Comparison of ENCODE assay signal across 8 mouse cellular contexts in genomic region chr16:17110771-17111743, GRCm38 (mm10). TPM values are rescaled to one million over a fixed set of nuclear protein-coding genes. Genes with fewer than 3 reads are reported as not detected.
DNase-seq lines count a peak whose midpoint lies in the region; ATAC-seq and TF ChIP-seq lines count a peak whose summit lies in the region.

Gene Ppil2 (minus strand): TSS chr16:17111257.

- H3K9ac ChIP-seq in lung, postnatal 0 days (replicated peaks; ENCODE audit: low read depth) = peak within 1 kb of the TSS; percentile 77

- no peaks in the 10 kb centered on the region for H3K27me3 ChIP-seq in hindbrain, embryonic 10.5 days (ENCODE audit: insufficient read depth, poor library complexity, severe bottlenecking)
- no peaks in the 10 kb centered on the region for H3K27me3 ChIP-seq in lung, postnatal 0 days (replicated peaks; ENCODE audit: insufficient read depth, low read length)

- H3K4me1 ChIP-seq in hindbrain, embryonic 10.5 days (replicated peaks) = peaks cover 10% of the 10 kb centered on the region
- peaks cover 9% of the 10 kb centered on the region; the same call in 1 of the 2 replicates for H3K4me1 ChIP-seq in lung, postnatal 0 days (ENCODE audit: insufficient read depth, low read depth, low read length)

- WGBS in hindbrain, embryonic 10.5 days = 11% methylated on average over 38 of the region's 38 CpGs
- WGBS in lung, postnatal 0 days = 6% methylated on average over 38 of the region's 38 CpGs

- DNase-seq in Muller cell, postnatal 12 days (ENCODE audit: inconsistent ontology term) = peak; percentile 51
- peak; percentile 66 for DNase-seq in cerebellum, adult 8-10 months
- DNase-seq in hindbrain, embryonic 10.5 days (ENCODE audit: low spot score) = peak; percentile 78
- DNase-seq in layer of hippocampus, postnatal 10 days (ENCODE audit: low spot score in 2 of 2) = peak; percentile 62 to 69
- peak; percentile 92 for DNase-seq in lung, postnatal 0 days (ENCODE audit: low spot score)
- DNase-seq in ovary, postnatal 10 days (ENCODE audit: low spot score) = peak; percentile 24
- DNase-seq in thymus, postnatal 0 days (ENCODE audit: low spot score) = peak; percentile 82

- TF ChIP-seq EP300 in lung, postnatal 0 days (IDR thresholded peaks at IDR 0.05) = no peak

- no peak for TF ChIP-seq CTCF in lung, postnatal 0 days (IDR thresholded peaks at IDR 0.05)

- H3K4me3 ChIP-seq in hindbrain, embryonic 10.5 days = peak within 1 kb of the TSS; percentile 75
- peak within 1 kb of the TSS; percentile 80 for H3K4me3 ChIP-seq in lung, postnatal 0 days (ENCODE audit: low read depth, low read length)

- peaks cover 72% of the 10 kb centered on the region for H3K36me3 ChIP-seq in hindbrain, embryonic 10.5 days
- H3K36me3 ChIP-seq in lung, postnatal 0 days (ENCODE audit: insufficient read depth, low read length) = peaks cover 10% of the 10 kb centered on the region; the same call in 1 of the 2 replicates

- ATAC-seq in frontal cortex, adult (ENCODE audit: low TSS enrichment) = peak; percentile 98
- peak; percentile 84 for ATAC-seq in lung, postnatal 0 days

- H3K9me3 ChIP-seq in hindbrain, embryonic 10.5 days = no peaks in the 10 kb centered on the region
- no peaks in the 10 kb centered on the region for H3K9me3 ChIP-seq in lung, postnatal 0 days (ENCODE audit: low read length)

- peak within 1 kb of the TSS; percentile 65 for H3K4me2 ChIP-seq in lung, postnatal 0 days (replicated peaks; ENCODE audit: low read depth, low read length)

- H3K27ac ChIP-seq in hindbrain, embryonic 10.5 days = peak within 1 kb of the TSS; percentile 87
- peak within 1 kb of the TSS; percentile 72 for H3K27ac ChIP-seq in lung, postnatal 0 days (ENCODE audit: low read length)

RNA-seq across cellular contexts. Expression of gene Ppil2, which starts in this region (rescaled TPM):
- 159 and 177 TPM in 2 replicates for polyA plus RNA-seq in hindbrain, embryonic 10.5 days (2016; fragmentation: Nextera tagmentation; extraction: Ambion mirVana)
- total RNA-seq in layer of hippocampus, postnatal 10 days (2021) = 10 to 100 TPM; 87.4 to 90.0 TPM
- polyA plus RNA-seq in lung, postnatal 0 days (2015; fragmentation: Nextera tagmentation; extraction: Ambion mirVana) = 82.2 and 91.4 TPM in 2 replicates
- polyA plus RNA-seq in thymus, postnatal 0 days (2015; fragmentation: Nextera tagmentation; extraction: Ambion mirVana) = 148 and 150 TPM in 2 replicates

Comparison
In these comparisons a context has a peak if more than half of its experiments do, and no peak if none do; other contexts are left out.
1. Peak in every context shown above with its lines: DNase-seq, ATAC-seq, H3K4me3 ChIP-seq and H3K27ac ChIP-seq.
2. DNase-seq: peak in every context shown above with its lines; median percentile 92 in lung, postnatal 0 days; 82 in thymus, postnatal 0 days; 78 in hindbrain, embryonic 10.5 days; 66 in cerebellum, adult 8-10 months; 66 in layer of hippocampus, postnatal 10 days; 51 in Muller cell, postnatal 12 days; 24 in ovary, postnatal 10 days.